Mouse (Mus musculus): ENCODE measurements around the gene Slc26a11. TPM values are rescaled to one million over a fixed set of nuclear protein-coding genes. Genes with fewer than 3 reads are reported as not detected.
A peak's percentile ranks its signal among the peaks of the same experiment; 100 is the strongest.

Gene Slc26a11
- 1 to 10 TPM; 6.3 to 6.6 TPM for total RNA-seq (2021)
- long read RNA-seq, experiment 1, partial matches to known transcripts: 4 of 4 reads
- long read RNA-seq, experiment 1, other reads (novel, unspliced or antisense): 0 of 4 reads
- long read RNA-seq, experiment 2, partial matches to known transcripts: 2 of 4 reads
- long read RNA-seq, experiment 2, other reads (novel, unspliced or antisense): 2 of 4 reads

GRCm38 (mm10) chr11:119355443-119356385, at the start of gene Slc26a11, which contains the start of gene Sgsh:
Gene Slc26a11 (plus strand): TSS chr11:119355557.
Gene Sgsh (minus strand): TSS chr11:119355536.
- DNase-seq: peak; percentile 96

- DNase-seq: no peak
Measured at GRCm38 (mm10) chr11:119306762-119307657, 48.3 kb upstream of the Slc26a11 start.

- DNase-seq: no peak
Measured at GRCm38 (mm10) chr11:119307658-119307867, 47.8 kb upstream of the Slc26a11 start, which contains the start of gene Card14. Gene Card14 (plus strand): TSS chr11:119307768.

- DNase-seq: no peak
Measured at GRCm38 (mm10) chr11:119307916-119308315, 47.4 kb upstream of the Slc26a11 start.

GRCm38 (mm10) chr11:119310621-119311020, 44.7 kb upstream of the Slc26a11 start:
- DNase-seq: no peak

GRCm38 (mm10) chr11:119314252-119314936, 41.0 kb upstream of the Slc26a11 start:
- no peak for DNase-seq

GRCm38 (mm10) chr11:119316720-119317119, 38.6 kb upstream of the Slc26a11 start:
- DNase-seq: no peak

GRCm38 (mm10) chr11:119322521-119322920, 32.8 kb upstream of the Slc26a11 start:
- no peak for DNase-seq

- no peak for DNase-seq
Measured at GRCm38 (mm10) chr11:119325068-119325467, 30.3 kb upstream of the Slc26a11 start.

GRCm38 (mm10) chr11:119330592-119330991, 24.8 kb upstream of the Slc26a11 start:
- no peak for DNase-seq

GRCm38 (mm10) chr11:119331970-119332369, 23.4 kb upstream of the Slc26a11 start:
- no peak for DNase-seq

GRCm38 (mm10) chr11:119338271-119339059, 16.9 kb upstream of the Slc26a11 start:
- DNase-seq: peak; percentile 85

GRCm38 (mm10) chr11:119339179-119339578, 16.2 kb upstream of the Slc26a11 start:
- peak; percentile 19 for DNase-seq

GRCm38 (mm10) chr11:119339637-119340036, 15.7 kb upstream of the Slc26a11 start:
- peak; percentile 85 for DNase-seq

- DNase-seq: no peak
Measured at GRCm38 (mm10) chr11:119344178-119344577, 11.2 kb upstream of the Slc26a11 start.

- DNase-seq: no peak
Measured at GRCm38 (mm10) chr11:119344865-119345264, 10.5 kb upstream of the Slc26a11 start.

GRCm38 (mm10) chr11:119347125-119347524, 8.2 kb upstream of the Slc26a11 start:
- no peak for DNase-seq

- DNase-seq: no peak
Measured at GRCm38 (mm10) chr11:119352113-119352512, 3.2 kb upstream of the Slc26a11 start.

GRCm38 (mm10) chr11:119353946-119354345, 1.4 kb upstream of the Slc26a11 start:
- no peak for DNase-seq

- peak; percentile 52 for DNase-seq
Measured at GRCm38 (mm10) chr11:119354798-119355442, 437 bp upstream of the Slc26a11 start.

- DNase-seq: no peak
Measured at GRCm38 (mm10) chr11:119359089-119359488, 3.7 kb downstream of the Slc26a11 start.
